Mouse (Mus musculus): ENCODE results near the gene Rarres1. TPM values are rescaled to one million over a fixed set of nuclear protein-coding genes. Genes with fewer than 3 reads are reported as not detected.

Rarres1 gene
- polyA plus RNA-seq, 1 experiment: 0.91 TPM

GRCm38 (mm10) chr3:67492086-67492869 lies 23.0 kb downstream of the Rarres1 start:
- no peak for DNase-seq (ENCODE audit: low spot score)

- no peak for DNase-seq (ENCODE audit: low spot score)
Measured at GRCm38 (mm10) chr3:67490156-67490555, 25.2 kb downstream of the Rarres1 start.

- no peak for DNase-seq (ENCODE audit: low spot score)
Measured at GRCm38 (mm10) chr3:67485233-67485632, 30.1 kb downstream of the Rarres1 start.

GRCm38 (mm10) chr3:67482400-67482799 lies 32.9 kb downstream of the Rarres1 start:
- DNase-seq (ENCODE audit: low spot score): no peak

GRCm38 (mm10) chr3:67479806-67480205 lies 35.5 kb downstream of the Rarres1 start:
- no peak for DNase-seq (ENCODE audit: low spot score)

- no peak for DNase-seq (ENCODE audit: low spot score)
Measured at GRCm38 (mm10) chr3:67473438-67473837, 41.9 kb downstream of the Rarres1 start.

GRCm38 (mm10) chr3:67471408-67472127 lies 43.8 kb downstream of the Rarres1 start:
- DNase-seq (ENCODE audit: low spot score): no peak

GRCm38 (mm10) chr3:67467281-67467680 lies 48.0 kb downstream of the Rarres1 start:
- DNase-seq (ENCODE audit: low spot score): no peak

GRCm38 (mm10) chr3:67466576-67466975 lies 48.7 kb downstream of the Rarres1 start:
- no peak for DNase-seq (ENCODE audit: low spot score)

- peak; percentile 68 for DNase-seq (ENCODE audit: low spot score)
Measured at GRCm38 (mm10) chr3:67463450-67464372, 51.6 kb downstream of the Rarres1 start, which contains the start of gene Lxn. Gene Lxn, minus strand, starts transcription at chr3:67463926.

GRCm38 (mm10) chr3:67463001-67463400 lies 52.3 kb downstream of the Rarres1 start:
- no peak for DNase-seq (ENCODE audit: low spot score)

GRCm38 (mm10) chr3:67462578-67462977 lies 52.7 kb downstream of the Rarres1 start:
- no peak for DNase-seq (ENCODE audit: low spot score)

- no peak for DNase-seq (ENCODE audit: low spot score)
Measured at GRCm38 (mm10) chr3:67462015-67462414, 53.3 kb downstream of the Rarres1 start.

- no peak for DNase-seq (ENCODE audit: low spot score)
Measured at GRCm38 (mm10) chr3:67459881-67460280, 55.4 kb downstream of the Rarres1 start.

- no peak for DNase-seq (ENCODE audit: low spot score)
Measured at GRCm38 (mm10) chr3:67450601-67451210, 64.6 kb downstream of the Rarres1 start.

GRCm38 (mm10) chr3:67449660-67450059 lies 65.7 kb downstream of the Rarres1 start:
- no peak for DNase-seq (ENCODE audit: low spot score)

- DNase-seq (ENCODE audit: low spot score): no peak
Measured at GRCm38 (mm10) chr3:67447143-67447542, 68.2 kb downstream of the Rarres1 start.

GRCm38 (mm10) chr3:67434011-67434410 lies 81.3 kb downstream of the Rarres1 start:
- no peak for DNase-seq (ENCODE audit: low spot score)

- peak; percentile 78 for DNase-seq (ENCODE audit: low spot score)
Measured at GRCm38 (mm10) chr3:67429999-67430380, 85.3 kb downstream of the Rarres1 start, which contains the start of gene Gfm1. Gene Gfm1, plus strand, starts transcription at chr3:67430096.

- no peak for DNase-seq (ENCODE audit: low spot score)
Measured at GRCm38 (mm10) chr3:67429338-67429998, 85.9 kb downstream of the Rarres1 start.

Measured in urinary bladder, adult 2 months (tissue).